Mouse (Mus musculus) spleen, adult 2 months (tissue): ENCODE results near the gene 1700020A23Rik. TPM values are rescaled to one million over a fixed set of nuclear protein-coding genes. Genes with fewer than 3 reads are reported as not detected.

Experiments
- DNase-seq, 2 experiments: peaks; one replicate each; pipeline versions ENCODE4 v3.0.0 to v3.0.0-alpha.2; 2012 to 2021; ENCODE audit warnings: low spot score in 2 of 2, low read depth in 1 of 2
- H3K27ac ChIP-seq: fragments of 200-500 bp; 2 replicates; pipeline ENCODE4 v1.5.1; 2012; ENCODE audit warnings: low read length, inconsistent platforms; ENCODE audit not compliant: insufficient read depth
- H3K27me3 ChIP-seq: fragments of 200-500 bp; 2 replicates; pipeline ENCODE4 v1.6.1; 2012; ENCODE audit warnings: mild to moderate bottlenecking, moderate library complexity, low read length, inconsistent platforms; ENCODE audit not compliant: control insufficient read depth, insufficient read depth
- H3K36me3 ChIP-seq: fragments of 200-500 bp; 2 replicates; pipeline ENCODE4 v1.6.1; 2012; ENCODE audit warnings: mild to moderate bottlenecking, low read length, inconsistent platforms; ENCODE audit not compliant: control insufficient read depth, insufficient read depth
- H3K4me1 ChIP-seq: fragments of 200-500 bp; 2 replicates; pipeline ENCODE4 v1.6.1; 2011; ENCODE audit warnings: inconsistent platforms; ENCODE audit not compliant: control insufficient read depth, insufficient read depth, insufficient read length
- H3K4me3 ChIP-seq: fragments of 200-500 bp; 2 replicates; pipeline ENCODE4 v1.5.1; 2011; ENCODE audit warnings: mild to moderate bottlenecking, inconsistent platforms; ENCODE audit not compliant: insufficient read depth, insufficient read length; ENCODE audit errors: extremely low read depth
- CTCF ChIP-seq: fragments of 200-500 bp; IDR thresholded peaks from 2 replicates; pipeline ENCODE4 v1.5.1; 2011; ENCODE audit warnings: mild to moderate bottlenecking, inconsistent platforms; ENCODE audit not compliant: insufficient read depth, insufficient read length, insufficient replicate concordance; ENCODE audit errors: extremely low read depth
- POLR2A ChIP-seq: fragments of 200-500 bp; IDR thresholded peaks from 2 replicates; pipeline ENCODE4 v1.6.1; 2011; ENCODE audit warnings: low read depth, low read length, inconsistent platforms
- WGBS: fragments of 180-500 bp; shearing (Covaris S2); methylation state at CpG from one replicate; pipeline ENCODE4 v1.1.7; 2018; 5-methylcytosine and 5-hydroxymethylcytosine counted together
- polyA plus RNA-seq: library from polyadenylated mRNA; depleted of rRNA; stranded (reverse); fragments of >200 nt; gene quantifications from 2 replicates; pipeline ENCODE4 v1.2.3, GENCODE M21; 2012

The 1700020A23Rik gene
- polyA plus RNA-seq, 1 experiment: not detected

DNA sequence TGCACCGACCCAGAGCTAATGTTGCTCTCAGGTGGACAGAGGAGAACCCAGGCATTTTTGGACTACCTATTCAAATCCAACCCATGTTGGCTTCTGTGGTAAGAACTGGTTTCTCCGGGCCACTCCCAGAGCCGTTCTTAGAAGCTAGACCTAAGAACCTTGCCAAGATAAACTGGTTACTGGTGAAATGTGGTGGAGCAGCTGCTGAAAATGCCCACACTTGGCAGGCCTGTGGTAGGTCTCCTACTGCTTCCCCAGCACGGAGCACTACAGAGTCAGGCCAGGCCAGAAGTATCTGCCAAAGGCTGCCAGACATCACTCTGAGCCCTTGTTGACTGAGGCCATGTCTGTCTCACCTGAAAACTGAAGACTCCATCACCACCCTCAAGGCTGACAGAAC, 30.1 kb upstream of the 1700020A23Rik start:
- H3K27me3 ChIP-seq: no peaks in the 10 kb centered on the region
- no peaks in the 10 kb centered on the region for H3K4me1 ChIP-seq
- TF ChIP-seq POLR2A: no peak
- TF ChIP-seq CTCF: no peak
- WGBS: 80% methylated on average over 4 of the region's 4 CpGs
- DNase-seq: no peak
- H3K36me3 ChIP-seq: no peaks in the 10 kb centered on the region
- no peak overlapping the region for H3K4me3 ChIP-seq
- no peak overlapping the region for H3K27ac ChIP-seq

DNA sequence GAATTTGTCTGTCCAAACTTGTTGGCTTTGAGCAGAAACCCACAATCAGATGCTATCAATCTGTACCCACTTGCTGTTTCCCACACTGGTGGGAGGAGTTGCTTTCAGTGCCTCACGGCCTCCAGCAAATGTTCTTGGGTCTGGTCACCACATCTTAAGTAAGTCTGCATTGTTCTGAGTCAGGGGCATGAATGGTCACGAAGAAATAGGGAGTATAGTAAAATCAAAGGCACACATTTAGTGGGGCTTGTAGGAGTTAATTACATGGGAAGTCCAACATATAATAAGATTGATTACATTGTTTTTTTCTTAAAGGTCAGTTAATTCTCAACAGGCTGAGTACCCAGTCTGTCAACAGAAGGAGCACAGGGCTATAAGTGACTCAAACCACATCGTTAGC, 21.9 kb upstream of the 1700020A23Rik start:
- Histone ChIP-seq H3K27me3 (no peaks in the 10 kb centered on the region), H3K27ac (no peak overlapping the region), H3K4me3 (no peak overlapping the region), H3K4me1 (no peaks in the 10 kb centered on the region), H3K36me3 (no peaks in the 10 kb centered on the region)
- TF ChIP-seq POLR2A: no peak
- no peak for TF ChIP-seq CTCF
- DNase-seq: no peak
- WGBS: 65% methylated on average over 3 of the region's 3 CpGs

DNA sequence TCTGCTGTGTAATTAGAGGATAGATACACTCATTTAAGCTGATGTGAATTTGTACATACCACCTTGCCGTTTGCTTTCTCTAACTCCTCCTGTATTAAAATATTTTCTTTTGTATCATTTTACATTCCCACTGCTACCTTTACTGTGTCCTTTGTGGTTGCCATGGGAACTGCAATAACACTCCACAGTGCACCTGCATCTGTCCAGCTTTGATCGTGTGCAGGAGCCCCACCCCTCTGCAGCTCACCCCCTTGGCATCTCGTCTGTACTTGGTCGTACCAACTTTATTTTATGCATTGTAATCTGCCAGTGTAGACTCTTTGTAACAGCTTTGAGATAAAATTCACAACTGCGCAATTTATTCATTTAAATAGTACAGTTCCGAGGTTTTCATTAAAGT, 21.2 kb upstream of the 1700020A23Rik start:
- H3K36me3 ChIP-seq: no peaks in the 10 kb centered on the region
- WGBS: 70% methylated on average over 6 of the region's 6 CpGs
- H3K27me3 ChIP-seq: no peaks in the 10 kb centered on the region
- TF ChIP-seq CTCF (no peak), POLR2A (no peak)
- no peak for DNase-seq
- no peak overlapping the region for H3K4me3 ChIP-seq
- H3K27ac ChIP-seq: no peak overlapping the region
- H3K4me1 ChIP-seq: no peaks in the 10 kb centered on the region

DNA sequence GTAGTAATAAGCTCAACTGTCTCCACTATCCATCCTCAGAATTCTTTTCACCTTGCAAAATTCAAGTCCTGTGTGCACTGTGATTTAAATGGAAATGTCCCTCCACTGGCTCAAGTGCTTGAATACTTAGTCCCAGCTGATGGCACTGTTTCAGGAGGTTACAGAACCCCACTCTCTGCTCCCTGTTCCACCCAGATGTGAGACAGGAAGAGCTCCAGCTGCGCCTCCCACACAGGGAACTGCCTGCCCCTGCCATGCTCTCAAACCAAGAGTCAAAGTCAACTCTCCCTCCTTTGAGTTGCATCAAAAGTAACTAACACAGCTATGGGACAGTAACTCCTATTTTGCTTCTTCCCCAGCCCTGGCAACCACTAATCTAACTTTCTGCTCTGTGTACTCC, 18.8 kb upstream of the 1700020A23Rik start:
- TF ChIP-seq POLR2A (no peak), CTCF (no peak)
- H3K36me3 ChIP-seq: no peaks in the 10 kb centered on the region
- H3K4me3 ChIP-seq: no peak overlapping the region
- H3K27me3 ChIP-seq: no peaks in the 10 kb centered on the region
- no peak for DNase-seq
- no peaks in the 10 kb centered on the region for H3K4me1 ChIP-seq
- H3K27ac ChIP-seq: no peak overlapping the region
- 77% methylated on average over 1 of the region's 1 CpGs for WGBS

- Histone ChIP-seq H3K4me3 (no peak overlapping the region), H3K36me3 (no peaks in the 10 kb centered on the region), H3K27me3 (no peaks in the 10 kb centered on the region), H3K27ac (no peak overlapping the region), H3K4me1 (no peaks in the 10 kb centered on the region)
- WGBS: 88% methylated on average over 2 of the region's 2 CpGs
- no peak for TF ChIP-seq CTCF
- DNase-seq: no peak
Measured at GRCm38 (mm10) chr2:130388796-130389195, 16.3 kb upstream of the 1700020A23Rik start.

- no peaks in the 10 kb centered on the region for H3K27me3 ChIP-seq
- 54% methylated on average over 11 of the region's 11 CpGs for WGBS
- DNase-seq: no peak
- no peaks in the 10 kb centered on the region for H3K4me1 ChIP-seq
- TF ChIP-seq POLR2A: no peak
- no peak for TF ChIP-seq CTCF
- H3K4me3 ChIP-seq: no peak overlapping the region
- H3K36me3 ChIP-seq: no peaks in the 10 kb centered on the region
- no peak overlapping the region for H3K27ac ChIP-seq
Measured at GRCm38 (mm10) chr2:130390993-130391625, 13.9 kb upstream of the 1700020A23Rik start.

DNA sequence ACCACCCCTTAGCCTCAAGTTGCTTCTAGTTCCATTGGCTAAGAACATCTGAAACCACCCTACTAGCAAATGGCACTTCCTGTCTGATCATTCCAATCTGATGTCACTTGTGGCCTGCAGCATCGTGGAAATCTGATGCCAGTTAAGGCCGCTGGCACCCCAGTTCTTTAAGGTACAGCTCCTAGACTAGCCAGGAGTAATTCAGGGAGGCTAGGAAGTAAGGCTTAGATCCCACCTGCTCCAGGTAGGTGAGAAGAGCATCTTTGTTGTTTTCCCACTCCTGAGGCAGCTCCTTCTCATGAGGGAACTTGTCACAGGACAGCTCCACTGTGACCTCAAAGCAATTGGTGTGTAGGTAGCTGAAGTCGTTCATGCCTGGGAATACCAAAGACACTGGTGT, 12.2 kb upstream of the 1700020A23Rik start:
- WGBS: 78% methylated on average over 3 of the region's 3 CpGs
- TF ChIP-seq POLR2A: no peak
- no peak for TF ChIP-seq CTCF
- H3K4me3 ChIP-seq: no peak overlapping the region

DNA sequence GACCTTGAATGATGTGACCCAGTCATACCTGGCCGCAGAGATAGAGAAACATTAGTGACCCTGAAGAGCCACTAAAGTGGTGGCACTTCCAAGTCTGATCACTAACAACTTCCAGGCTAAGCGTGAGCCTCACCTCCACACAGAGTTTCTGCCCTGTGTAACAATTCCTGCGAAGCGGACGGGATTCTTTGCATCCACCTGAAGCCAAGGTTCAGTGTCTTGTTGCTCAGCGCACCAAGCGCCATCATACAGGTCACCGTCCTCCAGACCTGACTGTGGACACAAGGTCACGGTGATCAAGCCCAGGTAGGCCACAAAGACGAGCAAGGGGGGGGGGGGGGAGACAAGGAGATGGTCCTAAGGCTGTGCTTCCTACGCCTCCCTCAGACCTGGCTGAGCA, 9.4 kb upstream of the 1700020A23Rik start:
- peaks cover 8% of the 10 kb centered on the region; the same call in 1 of the 2 replicates for H3K27me3 ChIP-seq

More for the DNA sequence above, 12.2 kb upstream of the 1700020A23Rik start:
- H3K27ac ChIP-seq: no peak overlapping the region
- no peak for DNase-seq
- no peaks in the 10 kb centered on the region; the same call in 1 of the 2 replicates for H3K4me1 ChIP-seq
- no peaks in the 10 kb centered on the region for H3K36me3 ChIP-seq
- H3K27me3 ChIP-seq: peaks cover 6% of the 10 kb centered on the region; the same call in 1 of the 2 replicates

More for the DNA sequence above, 9.4 kb upstream of the 1700020A23Rik start:
- H3K27ac ChIP-seq: no peak overlapping the region
- H3K4me3 ChIP-seq: no peak overlapping the region
- no peaks in the 10 kb centered on the region for H3K36me3 ChIP-seq
- WGBS: 93% methylated on average over 11 of the region's 11 CpGs
- TF ChIP-seq CTCF: no peak
- TF ChIP-seq POLR2A: no peak
- H3K4me1 ChIP-seq: no peaks in the 10 kb centered on the region; the same call in 1 of the 2 replicates
- DNase-seq: no peak
